Comparison of ENCODE assay signal across 26 mouse cellular contexts in genomic region chr6:17278366-17278765, GRCm38 (mm10). TPM values are rescaled to one million over a fixed set of nuclear protein-coding genes. Genes with fewer than 3 reads are reported as not detected.
"Had no signal": no experiment of that assay in that cellular context is flagged by ENCODE, and none has a peak within 500 bp of the region (broad histone marks: within the 10 kb centered on the region; RNA-seq: fewer than 3 reads in every experiment).

No protein-coding gene starts in this region.

- DNase-seq: kidney, adult 18-20 months; kidney, postnatal 10 days; layer of hippocampus, adult 9-11 months; liver; lung, adult 18-20 months; lung, postnatal 10 days; lung, postnatal 36 days; right cerebral cortex, postnatal 14 days; right cerebral cortex, postnatal 4 days; spleen, adult 18-20 months; thymus, postnatal 25 days had no signal

- H3K27me3 ChIP-seq: lung, embryonic 15.5 days; stomach, embryonic 15.5 days had no signal

- H3K4me1 ChIP-seq: stomach, embryonic 15.5 days had no signal

- H3K27ac ChIP-seq: kidney, embryonic 15.5 days; layer of hippocampus, adult 2 months; limb, embryonic 10.5 days; limb, embryonic 13.5 days; liver, embryonic 12.5 days; liver, embryonic 15.5 days; lung, embryonic 15.5 days; midbrain, embryonic 10.5 days; midbrain, embryonic 13.5 days; neural tube, embryonic 13.5 days; stomach, embryonic 15.5 days had no signal

- H3K36me3 ChIP-seq: kidney, embryonic 15.5 days; limb, embryonic 10.5 days; limb, embryonic 13.5 days; liver, embryonic 12.5 days; liver, embryonic 15.5 days; lung, embryonic 15.5 days; midbrain, embryonic 10.5 days; midbrain, embryonic 13.5 days; neural tube, embryonic 13.5 days; stomach, embryonic 15.5 days had no signal

- H3K4me3 ChIP-seq: kidney, embryonic 15.5 days; layer of hippocampus, adult 2 months; limb, embryonic 10.5 days; limb, embryonic 13.5 days; liver, embryonic 12.5 days; liver, embryonic 15.5 days; lung, embryonic 15.5 days; megakaryocyte, embryonic 14.5 days; midbrain, embryonic 10.5 days; midbrain, embryonic 13.5 days; myocyte; neural tube, embryonic 13.5 days; stomach, embryonic 15.5 days had no signal

RNA-seq across cellular contexts. Expression of gene Cav1, which starts 27.8 kb away (rescaled TPM):
- total RNA-seq: monocyte, adult 5-6 weeks; neutrophil, adult 5-6 weeks had no signal
